Mouse (Mus musculus) kidney, embryonic 14.5 days (tissue): ENCODE data around the gene Wiz. TPM values are rescaled to one million over a fixed set of nuclear protein-coding genes. Genes with fewer than 3 reads are reported as not detected.

Experiments used
- ATAC-seq: fragments of 200-750 bp; cut with Nextera tagmentation; 2 replicates; pipeline ENCODE4 v1.8.0; 2017; ENCODE audit warnings: moderate number of reproducible peaks, mild to moderate bottlenecking, moderate TSS enrichment, moderate library complexity; ENCODE audit not compliant: low FRiP score, low TSS enrichment
- H3K27ac ChIP-seq: fragments of 300-500 bp; sonication (generic); 2 replicates; pipeline ENCODE4 v1.5.1; 2014; ENCODE audit warnings: low read depth, mild to moderate bottlenecking, low read length, moderate library complexity, mixed read lengths
- H3K27me3 ChIP-seq: fragments of 300-500 bp; sonication (generic); 2 replicates; pipeline ENCODE4 v1.6.1; 2014; ENCODE audit warnings: mild to moderate bottlenecking, low read length; ENCODE audit not compliant: control insufficient read depth, insufficient read depth
- H3K36me3 ChIP-seq: fragments of 300-500 bp; sonication (generic); 2 replicates; pipeline ENCODE4 v1.6.1; 2014; ENCODE audit warnings: low read length, mixed read lengths; ENCODE audit not compliant: control insufficient read depth, insufficient read depth
- H3K4me1 ChIP-seq: fragments of 300-500 bp; sonication (generic); 2 replicates; pipeline ENCODE4 v1.6.1; 2014; ENCODE audit warnings: low read length, mixed read lengths; ENCODE audit not compliant: control insufficient read depth, insufficient read depth
- H3K4me2 ChIP-seq: fragments of 300-500 bp; sonication (generic); replicated peaks from 2 replicates; pipeline ENCODE4 v1.6.1; 2014; ENCODE audit warnings: low read depth, mild to moderate bottlenecking, low read length
- H3K4me3 ChIP-seq: fragments of 300-500 bp; sonication (generic); 2 replicates; pipeline ENCODE4 v1.5.1; 2014; ENCODE audit warnings: mild to moderate bottlenecking, low read length
- H3K9ac ChIP-seq: fragments of 300-500 bp; sonication (generic); 2 replicates; pipeline ENCODE4 v1.6.1; 2014; ENCODE audit warnings: low read depth, mild to moderate bottlenecking, low read length, moderate library complexity
- H3K9me3 ChIP-seq: fragments of 300-500 bp; sonication (generic); 2 replicates; pipeline ENCODE4 v1.6.1; 2016; ENCODE audit warnings: low read length; ENCODE audit not compliant: control insufficient read depth
- WGBS: fragments of 180-500 bp; shearing (Covaris S2); extraction: QIAGEN DNeasy Blood & Tissue Kit; methylation state at CpG from one replicate; pipeline ENCODE4 v1.1.7; 2014; 5-methylcytosine and 5-hydroxymethylcytosine counted together
- microRNA-seq: library from miRNA; unstranded; fragments of <30 nt; microRNA quantifications from one replicate; pipeline ENCODE4, GENCODE M21; 2016
- polyA plus RNA-seq: library from polyadenylated mRNA; unstranded; fragments of >200 nt; fragmentation: Nextera tagmentation; extraction: Ambion mirVana; gene quantifications from 2 replicates; pipeline ENCODE4 v1.2.1, GENCODE M21; 2014

Wiz gene
- polyA plus RNA-seq, 1 experiment from 2014 or later: 37.2 TPM

DNA sequence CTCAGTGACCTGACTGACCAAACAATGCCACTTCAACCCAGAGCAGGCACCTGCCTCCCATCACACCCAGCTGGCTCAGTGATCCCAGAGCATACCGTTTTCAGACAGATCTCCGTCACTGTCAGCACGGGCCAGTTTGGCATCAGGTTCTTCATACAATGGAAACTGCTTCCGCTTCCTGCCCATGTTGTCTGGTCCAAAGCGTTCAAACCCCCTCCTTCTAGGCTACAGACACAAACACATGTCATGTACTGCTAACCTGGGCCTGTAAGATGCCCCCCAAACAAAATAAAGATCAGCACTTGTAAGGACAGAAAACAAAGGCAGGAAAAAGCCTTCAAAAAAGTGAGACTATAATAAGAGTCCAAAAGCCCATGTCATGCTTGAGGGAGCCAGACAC lies 73.7 kb downstream of the Wiz start:
- no peak overlapping the region for H3K9ac ChIP-seq
- WGBS: 95% methylated on average over 5 of the region's 5 CpGs
- peaks cover 10% of the 10 kb centered on the region for H3K4me1 ChIP-seq
- no peak for ATAC-seq
- no peak overlapping the region for H3K4me3 ChIP-seq
- no peaks in the 10 kb centered on the region for H3K9me3 ChIP-seq
- H3K27ac ChIP-seq: no peak overlapping the region
- H3K36me3 ChIP-seq: peaks cover 81% of the 10 kb centered on the region
- no peak overlapping the region for H3K4me2 ChIP-seq
- H3K27me3 ChIP-seq: no peaks in the 10 kb centered on the region

DNA sequence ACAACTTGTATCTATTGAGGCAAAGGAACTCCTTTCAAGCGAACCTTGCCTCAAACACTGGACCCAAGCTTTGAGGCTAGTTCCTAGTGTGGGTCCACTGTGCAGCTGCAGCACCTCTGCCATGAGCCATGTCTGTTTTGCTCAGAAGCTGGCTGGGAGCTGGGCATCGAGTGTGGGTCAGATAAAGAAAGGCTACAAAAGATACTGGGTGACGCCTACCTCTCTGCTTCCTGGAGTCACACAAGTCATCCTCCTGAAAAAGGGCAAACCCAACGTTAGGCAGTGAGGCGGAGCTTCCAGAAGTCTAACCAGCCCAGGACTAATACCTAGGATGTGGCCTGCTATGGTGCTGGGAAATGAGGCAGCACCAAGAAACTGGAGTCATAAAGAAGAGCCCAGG lies 75.3 kb downstream of the Wiz start:
- no peaks in the 10 kb centered on the region for H3K27me3 ChIP-seq
- H3K4me1 ChIP-seq: peaks cover 5% of the 10 kb centered on the region
- no peak overlapping the region for H3K27ac ChIP-seq
- WGBS: 82% methylated on average over 5 of the region's 5 CpGs
- H3K4me3 ChIP-seq: no peak overlapping the region
- no peak overlapping the region for H3K4me2 ChIP-seq
- no peak for ATAC-seq
- H3K9ac ChIP-seq: no peak overlapping the region
- peaks cover 97% of the 10 kb centered on the region for H3K36me3 ChIP-seq
- H3K9me3 ChIP-seq: no peaks in the 10 kb centered on the region

DNA sequence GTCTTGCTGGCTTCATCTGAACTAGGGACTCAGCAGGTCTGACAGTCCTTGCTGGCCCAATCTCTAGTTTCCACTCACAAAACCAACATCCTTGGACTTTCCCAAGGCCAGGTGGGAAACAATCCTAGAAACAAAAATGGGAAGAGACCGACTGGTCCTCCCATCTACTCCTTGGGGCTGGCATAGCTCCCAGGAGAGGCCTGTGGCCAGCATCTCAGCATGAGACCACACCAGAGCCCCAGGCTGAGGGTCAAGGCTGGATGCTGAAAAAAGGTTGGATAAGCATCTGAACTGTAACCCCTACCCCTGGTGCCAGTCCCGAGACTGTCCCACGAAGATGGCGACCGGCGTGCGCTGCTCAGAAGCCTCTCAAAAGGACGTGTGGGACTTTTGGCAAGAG lies 76.4 kb downstream of the Wiz start:
- H3K9me3 ChIP-seq: no peaks in the 10 kb centered on the region
- H3K27me3 ChIP-seq: no peaks in the 10 kb centered on the region
- no peak overlapping the region for H3K4me2 ChIP-seq
- ATAC-seq: no peak
- H3K4me1 ChIP-seq: no peaks in the 10 kb centered on the region
- peaks cover 100% of the 10 kb centered on the region for H3K36me3 ChIP-seq
- WGBS: 94% methylated on average over 8 of the region's 8 CpGs
- no peak overlapping the region for H3K4me3 ChIP-seq
- no peak overlapping the region for H3K27ac ChIP-seq
- H3K9ac ChIP-seq: no peak overlapping the region

DNA sequence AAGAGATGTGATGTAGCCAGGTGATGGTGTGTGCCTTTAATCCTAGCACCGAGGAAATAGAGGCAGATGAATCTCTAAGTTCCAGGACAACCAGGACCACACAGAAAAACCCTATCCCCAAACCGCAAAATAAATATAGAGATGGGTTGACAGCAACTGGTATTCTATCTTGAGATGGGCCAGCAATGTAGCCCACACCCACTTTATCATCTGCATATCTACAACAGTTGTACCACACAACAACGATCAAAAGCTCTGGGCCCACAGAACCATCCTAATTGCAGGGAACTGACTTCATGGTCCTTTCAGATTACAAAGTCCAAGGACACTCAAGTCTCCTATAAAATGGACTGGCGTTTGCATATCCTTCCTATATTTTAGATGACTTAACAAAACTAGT lies 81.3 kb downstream of the Wiz start:
- no peak overlapping the region for H3K4me2 ChIP-seq
- H3K27me3 ChIP-seq: no peaks in the 10 kb centered on the region
- H3K27ac ChIP-seq: no peak overlapping the region
- H3K9me3 ChIP-seq: no peaks in the 10 kb centered on the region
- no peak overlapping the region for H3K9ac ChIP-seq
- WGBS: 94% methylated on average over 4 of the region's 4 CpGs
- no peak for ATAC-seq
- H3K4me3 ChIP-seq: no peak overlapping the region
- H3K36me3 ChIP-seq: peaks cover 95% of the 10 kb centered on the region
- H3K4me1 ChIP-seq: no peaks in the 10 kb centered on the region

Small RNA genes within 50 kb of the gene (microRNA-seq; reads per million reads assigned to microRNA genes)
- not detected for gene Gm22201

Other genes with a start within 250 kb of the Wiz start
- gene Notch3, start 222.6 kb downstream of the Wiz start, polyA plus RNA-seq: 15.9 and 16.9 TPM in 2 replicates
- 0.10 TPM in 1 of 2 replicates, not detected in the other for gene Ephx3, start 199.9 kb downstream of the Wiz start, polyA plus RNA-seq
- gene Brd4, start 104.7 kb downstream of the Wiz start, polyA plus RNA-seq: 94.5 and 132 TPM in 2 replicates
- 60.6 and 62.7 TPM in 2 replicates for gene Akap8, start 68.2 kb downstream of the Wiz start, polyA plus RNA-seq
- 81.7 and 93.7 TPM in 2 replicates for gene Akap8l, start 38.8 kb downstream of the Wiz start, polyA plus RNA-seq
- 0.20 and 0.26 TPM in 2 replicates for gene Rasal3, start 14.1 kb upstream of the Wiz start, polyA plus RNA-seq
- not detected in 2 replicates for gene Pglyrp2, start 34.7 kb upstream of the Wiz start, polyA plus RNA-seq
- 0.63 and 0.72 TPM in 2 replicates for gene Cyp4f39, start 63.3 kb upstream of the Wiz start, polyA plus RNA-seq
- 6.9 and 7.3 TPM in 2 replicates for gene Cyp4f17, start 116.6 kb upstream of the Wiz start, polyA plus RNA-seq
- 15.3 and 15.9 TPM in 2 replicates for gene Cyp4f16, start 147.1 kb upstream of the Wiz start, polyA plus RNA-seq
- not detected in 2 replicates for gene Cyp4f37, start 231.9 kb upstream of the Wiz start, polyA plus RNA-seq